Mouse (Mus musculus) testis, adult 2 months (tissue): ENCODE data around the gene Fntb.

ENCODE experiments used
- CTCF ChIP-seq: fragments of 200-500 bp; IDR thresholded peaks from 2 replicates; pipeline ENCODE4 v1.5.1; 2012; ENCODE audit warnings: low read depth, mild to moderate bottlenecking, inconsistent platforms, low read length, moderate library complexity; ENCODE audit not compliant: control insufficient read depth, insufficient read depth, insufficient replicate concordance
- POLR2A ChIP-seq: fragments of 200-500 bp; IDR thresholded peaks from 2 replicates; pipeline ENCODE4 v1.6.1; 2012; ENCODE audit warnings: low read depth, mild to moderate bottlenecking, inconsistent platforms, low read length, moderate library complexity; ENCODE audit not compliant: control insufficient read depth

- TF ChIP-seq CTCF, result no peak
- TF ChIP-seq POLR2A, result no peak
These were observed 161.1 kb downstream of the Fntb start for GRCm38 (mm10) chr12:76926338-76926945.
